Mouse (Mus musculus) megakaryocyte, embryonic 14.5 days (primary cell): ENCODE results near the gene Idh2. TPM values are rescaled to one million over a fixed set of nuclear protein-coding genes. Genes with fewer than 3 reads are reported as not detected.

Experiments
- H3K27me3 ChIP-seq: replicated peaks from 2 replicates; pipeline ENCODE3; 2012; ENCODE audit warnings: inconsistent platforms
- H3K36me3 ChIP-seq: replicated peaks from 2 replicates; pipeline ENCODE3; 2012; ENCODE audit warnings: low read length, inconsistent platforms, mixed read lengths
- H3K4me1 ChIP-seq: 2 replicates; pipeline ENCODE4 v1.6.1; 2012; ENCODE audit warnings: inconsistent platforms
- H3K4me3 ChIP-seq: replicated peaks from 2 replicates; pipeline ENCODE3; 2012; ENCODE audit warnings: moderate library complexity, mild to moderate bottlenecking, inconsistent platforms
- H3K9me3 ChIP-seq: 2 replicates; pipeline ENCODE4 v1.6.1; 2012; ENCODE audit warnings: inconsistent platforms
- FLI1 ChIP-seq: IDR thresholded peaks from 2 replicates; pipeline ENCODE4 v1.6.1; 2012; ENCODE audit warnings: low read length, inconsistent platforms, mixed read lengths
- GATA1 ChIP-seq: IDR thresholded peaks from 3 replicates; pipeline ENCODE4 v1.6.1; 2012; ENCODE audit warnings: mixed read lengths, low read length, inconsistent platforms, borderline replicate concordance
- polyA plus RNA-seq: library from polyadenylated mRNA; stranded (reverse); fragments of >175 nt; gene quantifications from 2 replicates; pipeline ENCODE4 v1.2.3, GENCODE M21; 2012; ENCODE audit warnings: low replicate concordance; ENCODE audit not compliant: insufficient read depth

Gene Idh2
- 14.1 and 79.2 TPM in 2 replicates for polyA plus RNA-seq

DNA sequence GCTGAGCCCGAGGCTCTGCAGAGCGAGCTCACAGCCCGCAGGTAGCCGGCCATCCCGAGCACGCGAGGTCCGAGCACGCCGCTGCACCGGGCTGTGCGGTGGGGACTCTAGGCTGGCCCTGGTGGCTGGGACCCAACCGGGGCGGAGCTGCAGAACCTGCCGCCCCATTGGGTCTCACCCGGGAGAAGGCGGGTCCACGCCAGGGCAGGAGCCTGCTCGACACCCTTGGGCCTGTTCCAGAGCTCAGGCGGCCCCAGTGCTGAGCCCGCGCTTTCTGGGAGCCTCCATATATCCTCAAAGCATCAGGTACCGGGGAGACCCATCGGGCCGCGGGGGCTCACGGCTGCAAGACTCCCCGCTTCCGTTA is at the start of gene Idh2:
Idh2 (minus strand) TSS at position 169 of the 367 bp plus-strand sequence.
- Histone ChIP-seq H3K4me3 (peak within 1 kb of the TSS; percentile 97), H3K9me3 (no peaks in the 10 kb centered on the region), H3K4me1 (peaks cover 98% of the 10 kb centered on the region), H3K36me3 (peaks cover 2% of the 10 kb centered on the region), H3K27me3 (no peaks in the 10 kb centered on the region)
- no peak for TF ChIP-seq FLI1
- TF ChIP-seq GATA1: no peak

DNA sequence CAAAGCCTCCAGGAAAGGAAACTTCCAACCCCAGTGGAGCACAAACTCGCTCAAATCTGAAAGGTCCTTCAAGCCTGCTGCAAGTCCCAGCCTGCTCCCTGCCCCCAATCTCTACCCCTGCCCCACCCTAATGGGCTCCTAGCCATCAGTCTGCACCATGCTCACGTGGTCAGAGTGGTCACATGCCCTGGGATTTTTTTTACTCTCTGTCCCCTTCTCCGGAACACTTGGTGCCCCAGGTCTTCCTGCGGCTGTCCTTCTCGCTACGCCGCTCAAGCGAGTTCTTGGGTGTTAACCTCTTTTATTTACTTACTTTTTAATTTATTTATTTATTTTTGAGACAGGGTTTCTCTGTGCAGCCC is 45.7 kb upstream of the Idh2 start:
- no peaks in the 10 kb centered on the region for H3K36me3 ChIP-seq
- peaks cover 23% of the 10 kb centered on the region for H3K27me3 ChIP-seq
- H3K9me3 ChIP-seq: 0 out of 2 replicates have a peak, but pooled peaks cover 3% of the 10 kb centered on the region
- H3K4me3 ChIP-seq: no peak overlapping the region
- TF ChIP-seq FLI1: no peak
- TF ChIP-seq GATA1: no peak
- H3K4me1 ChIP-seq: peaks cover 52% of the 10 kb centered on the region

DNA sequence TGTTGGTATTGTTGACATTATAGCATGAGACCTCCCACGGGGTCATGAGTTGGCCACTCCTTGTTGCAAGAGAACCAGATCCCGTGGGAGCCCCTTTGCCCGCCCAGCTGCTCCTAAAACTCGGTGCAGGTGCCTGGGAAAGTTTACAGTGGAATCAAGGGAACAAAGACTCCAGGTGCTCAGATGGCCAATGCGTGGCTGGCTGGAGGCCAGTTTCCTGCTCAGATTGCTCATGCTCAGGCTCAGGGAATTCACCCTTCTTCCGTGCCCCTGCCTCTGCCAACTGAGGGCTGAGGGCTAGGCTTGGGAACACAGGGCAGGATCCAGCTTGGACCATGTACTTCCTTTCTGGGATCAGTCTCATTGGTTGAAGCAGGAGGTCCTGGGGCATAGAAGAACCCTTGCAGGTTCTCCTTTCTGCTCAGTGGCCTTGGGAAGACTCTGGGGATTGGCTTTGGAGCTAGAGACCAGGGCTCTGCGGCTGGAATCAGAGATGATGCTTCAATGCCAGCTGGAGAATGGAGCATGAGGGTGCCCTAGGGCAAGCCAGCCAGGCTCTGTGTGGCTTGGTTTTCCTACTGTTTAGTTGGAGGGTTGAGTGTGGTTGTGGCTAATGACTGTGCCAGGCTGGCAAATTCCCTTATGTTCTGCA is 45.2 kb upstream of the Idh2 start:
- Histone ChIP-seq H3K27me3 (peaks cover 23% of the 10 kb centered on the region), H3K4me1 (peaks cover 50% of the 10 kb centered on the region), H3K9me3 (0 out of 2 replicates have a peak, but pooled peaks cover 3% of the 10 kb centered on the region), H3K36me3 (no peaks in the 10 kb centered on the region), H3K4me3 (no peak overlapping the region)
- TF ChIP-seq GATA1 (no peak), FLI1 (no peak)

DNA sequence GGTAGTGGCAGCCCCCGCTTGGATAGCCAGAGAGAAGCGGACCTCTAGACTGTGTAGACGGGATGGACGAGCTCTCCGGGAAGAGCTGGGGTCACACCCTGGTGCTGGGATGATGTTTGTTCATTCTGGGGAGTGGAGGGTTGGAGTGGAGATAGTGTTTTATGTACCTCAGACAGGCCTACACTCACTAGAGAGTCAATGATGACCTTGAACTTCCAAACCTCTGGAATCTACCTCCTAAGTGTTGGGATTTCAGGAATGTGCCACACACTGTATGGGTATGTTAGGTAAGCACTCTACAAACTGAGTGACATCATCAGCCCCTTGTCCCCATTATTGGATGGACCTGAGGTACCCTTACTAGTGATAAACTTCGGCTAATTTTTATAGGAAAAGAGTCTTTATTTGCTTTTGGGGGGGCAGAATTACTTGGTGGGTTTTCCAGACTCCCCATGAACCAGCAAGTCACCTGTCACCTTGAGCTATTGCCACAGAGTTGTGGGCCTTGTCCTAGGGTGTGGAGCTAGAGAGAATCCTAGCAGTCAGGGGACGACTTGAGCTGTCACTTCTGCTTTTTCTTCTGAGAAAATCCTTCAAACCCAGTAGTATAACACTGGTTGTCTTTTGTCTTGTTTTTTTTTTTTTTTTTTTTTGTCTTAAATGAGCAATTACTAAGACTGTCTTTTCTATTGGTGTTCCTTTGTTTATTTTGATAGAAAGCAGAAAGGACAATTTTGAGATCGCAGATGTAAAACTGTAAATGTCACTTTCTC is 43.5 kb upstream of the Idh2 start:
- no peaks in the 10 kb centered on the region for H3K36me3 ChIP-seq
- no peak for TF ChIP-seq FLI1
- TF ChIP-seq GATA1: no peak
- H3K27me3 ChIP-seq: peaks cover 19% of the 10 kb centered on the region
- H3K4me3 ChIP-seq: no peak overlapping the region
- peaks cover 52% of the 10 kb centered on the region for H3K4me1 ChIP-seq
- H3K9me3 ChIP-seq: no peaks in the 10 kb centered on the region

DNA sequence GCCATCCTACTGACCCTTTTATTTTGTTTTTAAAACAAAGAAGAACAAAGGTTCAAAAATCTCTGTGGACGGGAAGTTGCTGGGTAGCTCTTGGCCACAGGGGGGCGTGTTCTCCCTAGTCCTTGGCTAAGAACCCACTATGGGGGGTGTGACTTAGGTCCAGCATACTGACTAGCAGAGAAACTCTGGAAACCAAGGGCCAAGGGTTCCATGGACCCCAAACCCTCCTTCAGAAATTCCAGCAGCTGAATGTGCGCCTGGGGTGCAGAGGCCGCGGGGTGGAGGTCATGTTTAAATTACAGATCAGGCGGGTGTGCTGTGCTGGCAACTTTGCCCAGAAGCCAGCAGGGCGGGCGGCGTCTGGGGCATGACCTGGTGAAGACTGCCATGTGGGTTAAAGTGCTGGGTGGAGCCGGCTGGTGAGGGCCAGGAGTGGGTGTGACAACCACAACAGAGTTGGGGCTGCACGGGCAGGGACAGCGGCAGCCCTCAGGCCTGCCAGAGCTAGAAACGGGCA is 41.6 kb upstream of the Idh2 start:
- H3K4me1 ChIP-seq: peaks cover 55% of the 10 kb centered on the region
- H3K27me3 ChIP-seq: peaks cover 13% of the 10 kb centered on the region
- peaks cover 4% of the 10 kb centered on the region for H3K9me3 ChIP-seq
- TF ChIP-seq GATA1 (no peak), FLI1 (no peak)
- H3K4me3 ChIP-seq: no peak overlapping the region
- H3K36me3 ChIP-seq: no peaks in the 10 kb centered on the region

DNA sequence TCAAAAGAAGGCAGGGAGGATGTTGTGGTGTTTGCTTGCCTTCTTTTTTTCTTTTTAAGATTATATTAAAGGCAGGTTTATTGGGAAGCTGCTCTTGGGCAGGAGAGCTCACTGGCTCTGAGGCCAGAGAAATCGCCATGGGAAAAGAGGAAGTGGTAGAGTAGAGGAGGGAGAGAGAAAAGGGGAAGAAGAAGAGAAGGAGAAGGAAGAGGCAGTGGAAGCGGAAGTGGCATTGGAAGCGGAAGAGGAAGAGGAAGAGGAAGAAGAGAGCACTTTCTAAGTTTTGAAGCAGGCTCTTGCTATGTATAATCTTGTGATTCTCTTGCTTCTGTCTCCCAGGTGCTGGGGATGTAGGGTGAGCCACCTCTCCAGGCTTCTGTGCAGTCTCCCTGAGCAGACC is 39.5 kb upstream of the Idh2 start:
- Histone ChIP-seq H3K4me3 (no peak overlapping the region), H3K4me1 (peaks cover 42% of the 10 kb centered on the region)
- TF ChIP-seq GATA1 (no peak), FLI1 (no peak)

DNA sequence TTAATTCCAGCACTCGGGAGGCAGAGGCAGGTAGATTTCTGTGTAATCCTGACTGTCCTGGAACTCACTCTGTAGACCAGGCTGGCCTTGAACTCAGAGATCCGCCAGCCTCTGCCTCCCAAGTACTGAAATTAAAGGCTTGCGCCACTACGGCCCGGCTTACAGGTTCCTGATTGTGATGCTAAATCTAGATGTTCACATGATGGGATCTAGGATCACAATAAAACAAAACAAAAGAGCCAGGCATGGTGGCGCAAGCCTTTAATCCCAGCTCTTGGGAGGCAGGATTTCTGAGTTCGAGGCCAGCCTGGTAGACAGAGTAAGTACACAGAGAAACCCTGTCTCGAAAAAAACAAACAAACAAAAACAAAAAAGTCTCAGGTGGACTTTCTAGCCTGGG is 37.6 kb upstream of the Idh2 start:
- peaks cover 44% of the 10 kb centered on the region for H3K4me1 ChIP-seq

More for the DNA sequence above, 39.5 kb upstream of the Idh2 start:
- H3K27me3 ChIP-seq: no peaks in the 10 kb centered on the region
- no peaks in the 10 kb centered on the region for H3K36me3 ChIP-seq
- peaks cover 4% of the 10 kb centered on the region for H3K9me3 ChIP-seq

DNA sequence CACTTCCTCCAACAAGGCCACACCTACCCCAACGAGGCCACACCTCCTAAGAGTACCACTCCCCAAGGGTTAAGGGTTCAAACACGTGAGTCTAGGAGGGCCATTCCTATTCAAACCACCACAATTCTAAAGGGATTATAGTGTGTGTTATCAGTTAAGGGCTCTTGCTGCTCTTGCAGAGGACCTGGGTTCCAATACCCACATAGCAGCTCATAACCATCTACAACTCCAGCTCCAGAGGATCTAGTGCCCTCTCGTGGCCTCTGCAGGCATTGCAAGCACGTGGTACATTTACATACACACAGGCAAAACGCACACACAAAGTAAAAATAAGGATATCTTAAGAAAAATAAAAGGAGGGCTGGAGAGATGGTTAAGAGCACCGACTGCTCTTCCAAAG is 37.0 kb upstream of the Idh2 start:
- no peaks in the 10 kb centered on the region for H3K27me3 ChIP-seq
- no peaks in the 10 kb centered on the region for H3K36me3 ChIP-seq
- no peak overlapping the region for H3K4me3 ChIP-seq
- TF ChIP-seq GATA1 (no peak), FLI1 (no peak)
- peaks cover 40% of the 10 kb centered on the region for H3K4me1 ChIP-seq
- peaks cover 4% of the 10 kb centered on the region for H3K9me3 ChIP-seq

More for the DNA sequence above, 37.6 kb upstream of the Idh2 start:
- H3K4me3 ChIP-seq: no peak overlapping the region
- no peaks in the 10 kb centered on the region for H3K36me3 ChIP-seq
- peaks cover 4% of the 10 kb centered on the region for H3K9me3 ChIP-seq
- no peaks in the 10 kb centered on the region for H3K27me3 ChIP-seq
- no peak for TF ChIP-seq FLI1
- no peak for TF ChIP-seq GATA1

DNA sequence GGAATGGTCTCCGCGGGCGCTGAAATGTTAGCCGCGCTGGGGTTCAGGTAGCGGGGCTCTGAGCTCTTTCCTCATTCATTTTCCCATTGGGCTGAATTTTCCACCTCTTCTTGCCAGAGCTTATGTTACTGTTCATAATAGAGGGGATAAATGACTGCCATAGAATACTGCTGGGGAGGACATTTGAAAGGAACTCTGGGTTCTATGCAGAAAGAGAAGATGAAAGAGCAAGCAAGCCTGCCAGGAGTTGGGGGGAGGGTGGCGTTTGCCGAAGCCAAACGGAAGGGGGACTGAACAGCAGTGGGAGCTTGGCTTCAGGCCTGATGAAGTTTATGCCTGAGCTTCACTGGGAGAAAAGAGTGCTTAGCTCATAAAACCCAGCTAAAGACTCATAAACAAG is 34.2 kb upstream of the Idh2 start:
- Histone ChIP-seq H3K27me3 (no peaks in the 10 kb centered on the region), H3K36me3 (no peaks in the 10 kb centered on the region), H3K9me3 (peaks cover 4% of the 10 kb centered on the region), H3K4me3 (no peak overlapping the region), H3K4me1 (peaks cover 36% of the 10 kb centered on the region)
- TF ChIP-seq FLI1 (no peak), GATA1 (no peak)

DNA sequence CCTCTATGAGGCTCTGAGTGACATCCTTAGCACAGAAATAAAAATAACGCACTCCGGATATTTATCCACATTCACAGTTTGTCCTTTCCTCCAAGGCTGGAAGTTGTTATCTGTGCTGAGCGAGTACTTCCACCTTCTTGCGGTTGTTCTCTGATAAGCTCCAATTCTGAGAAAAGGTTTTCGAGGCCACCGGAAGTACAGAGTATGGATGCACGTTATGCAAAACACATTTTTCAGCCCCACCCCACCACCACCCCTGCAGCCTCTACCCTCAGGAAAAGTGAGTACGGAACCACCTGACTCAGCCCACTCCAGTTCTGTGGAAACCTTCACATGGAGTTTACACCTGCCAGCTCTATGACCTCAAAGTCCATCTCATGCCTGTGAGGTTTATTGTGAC is 30.9 kb upstream of the Idh2 start:
- Histone ChIP-seq H3K4me3 (peak overlapping the region; percentile 26), H3K4me1 (peaks cover 57% of the 10 kb centered on the region)

More for the DNA sequence above, 30.9 kb upstream of the Idh2 start:
- no peak for TF ChIP-seq GATA1
- no peak for TF ChIP-seq FLI1
- Histone ChIP-seq H3K27me3 (no peaks in the 10 kb centered on the region), H3K36me3 (no peaks in the 10 kb centered on the region), H3K9me3 (no peaks in the 10 kb centered on the region)
